Mouse (Mus musculus) brain, embryonic 14.5 days (tissue): Measurements from ENCODE around the gene Enpp5. TPM values are rescaled to one million over a fixed set of nuclear protein-coding genes. Genes with fewer than 3 reads are reported as not detected.

ENCODE experiments used
- DNase-seq: peaks from one replicate; pipeline ENCODE4 v3.0.0-alpha.2; 2011; ENCODE audit warnings: low read depth
- CTCF ChIP-seq: fragments of 200-500 bp; IDR thresholded peaks from 2 replicates; pipeline ENCODE4 v1.5.1; 2012; ENCODE audit warnings: inconsistent platforms, mild to moderate bottlenecking, moderate library complexity, borderline replicate concordance; ENCODE audit not compliant: insufficient read depth, insufficient read length; ENCODE audit errors: extremely low read depth
- POLR2A ChIP-seq: fragments of 200-500 bp; IDR thresholded peaks from 2 replicates; pipeline ENCODE4 v1.6.1; 2012; ENCODE audit warnings: mild to moderate bottlenecking, inconsistent platforms, borderline replicate concordance; ENCODE audit not compliant: poor library complexity, insufficient read depth, insufficient read length, severe bottlenecking; ENCODE audit errors: extremely low read depth
- polyA plus RNA-seq: library from polyadenylated mRNA; depleted of rRNA; stranded (reverse); fragments of >200 nt; gene quantifications from 2 replicates; pipeline ENCODE4 v1.2.3, GENCODE M21; 2012; rRNA removed

Gene Enpp5
- 61.1 and 76.1 TPM in 2 replicates for polyA plus RNA-seq

DNA sequence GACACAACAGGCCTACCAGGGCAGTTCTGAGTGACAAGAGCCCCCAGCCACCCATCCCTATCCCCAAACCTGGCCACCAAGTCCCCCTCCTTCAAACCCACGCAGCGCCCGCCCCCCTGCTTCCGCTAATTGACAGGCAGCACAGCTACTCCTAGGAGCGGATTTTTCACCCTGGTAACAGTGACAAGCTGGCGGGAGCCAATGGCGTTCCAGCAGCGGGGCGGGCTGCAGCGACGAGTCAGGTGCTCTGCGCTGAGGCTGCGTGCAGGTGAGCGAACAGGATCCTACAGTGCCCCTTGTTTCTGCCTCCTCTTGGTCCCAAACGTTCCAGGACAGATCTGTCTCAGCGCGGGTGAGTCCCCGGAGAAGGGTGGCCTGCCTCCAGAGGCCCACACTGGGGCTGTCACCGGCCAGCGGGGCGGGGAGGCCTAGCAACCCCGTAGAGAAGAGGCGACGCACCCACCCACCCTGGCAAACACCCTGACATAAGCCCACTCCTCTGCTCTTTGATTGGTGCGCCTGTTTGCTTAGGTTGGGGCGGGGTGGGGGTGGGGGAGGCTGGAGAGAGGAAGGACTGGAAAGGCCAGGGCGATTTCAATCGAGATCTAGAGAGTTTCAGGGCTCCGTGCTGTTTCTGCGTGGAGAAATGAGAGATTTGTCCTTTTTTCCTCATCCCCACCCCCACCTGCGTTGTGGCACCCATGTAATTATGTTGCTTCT, at the start of gene Enpp5:
Gene Enpp5, plus strand, starts transcription at position 183 of the 720 bp plus-strand sequence.
- DNase-seq = peak; percentile 97
- TF ChIP-seq CTCF (no peak), POLR2A (peak; percentile 68; the same call in 1 of the 2 replicates)

DNA sequence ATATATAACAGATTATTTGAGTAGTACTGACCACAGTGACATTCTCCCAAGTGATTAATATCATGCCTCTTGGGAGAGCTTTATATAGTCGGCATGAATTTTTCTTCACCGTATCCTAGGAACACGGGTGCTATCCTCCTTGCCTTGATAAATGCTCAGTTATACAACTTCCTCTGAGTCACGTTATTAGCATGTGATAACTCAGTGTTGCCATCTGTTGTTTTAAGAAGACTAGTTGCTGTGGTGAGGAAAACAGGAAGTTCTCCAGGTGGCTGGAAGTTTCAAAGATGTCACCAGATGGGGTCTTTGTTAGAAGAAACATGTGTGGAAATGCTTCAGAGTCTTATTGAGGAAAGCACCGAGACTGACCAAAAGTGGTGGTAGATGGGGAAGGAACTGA, 49.0 kb upstream of the Enpp5 start:
- no peak for TF ChIP-seq POLR2A
- peak; percentile 5 for DNase-seq

DNA sequence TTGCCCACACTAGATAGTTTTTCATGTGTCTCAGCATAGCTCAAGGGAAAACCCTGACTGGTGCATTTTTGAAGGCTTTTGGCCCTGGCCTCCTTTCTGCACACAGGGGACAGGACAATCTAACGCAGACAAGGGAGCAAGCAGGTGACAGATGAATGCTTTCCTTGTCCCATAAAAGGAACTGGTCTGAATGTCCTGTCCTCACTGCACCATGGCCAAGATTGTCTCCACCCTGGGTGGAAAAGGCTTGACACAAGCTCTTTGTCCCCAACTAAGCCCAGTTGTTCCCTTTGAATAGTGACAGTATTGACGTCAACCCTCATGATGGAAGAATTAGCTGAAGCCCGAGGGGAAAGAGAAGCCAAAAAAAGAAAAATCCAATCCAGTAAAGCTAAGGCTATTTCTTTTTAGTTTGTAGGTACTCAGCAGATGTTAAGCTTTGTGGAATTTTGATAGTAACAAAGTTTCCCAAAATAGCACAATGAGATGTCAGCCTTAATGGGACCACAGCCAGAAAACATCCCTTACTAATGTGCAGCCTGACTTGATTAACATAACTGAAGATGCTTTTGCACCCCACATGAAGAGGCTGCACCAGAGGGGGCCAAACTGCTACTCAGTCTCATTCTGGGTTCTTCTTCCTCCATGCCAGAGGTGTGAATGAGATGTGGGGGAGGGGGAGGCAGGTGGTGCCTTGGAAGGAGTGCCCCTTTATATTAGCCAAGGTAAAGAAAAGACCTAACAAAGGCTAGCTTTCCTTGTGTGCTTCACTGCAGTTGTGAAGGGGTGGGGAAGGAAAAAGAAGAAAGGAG, 47.6 kb upstream of the Enpp5 start:
- peak; percentile 44 for DNase-seq
- no peak for TF ChIP-seq CTCF
- TF ChIP-seq POLR2A = no peak

DNA sequence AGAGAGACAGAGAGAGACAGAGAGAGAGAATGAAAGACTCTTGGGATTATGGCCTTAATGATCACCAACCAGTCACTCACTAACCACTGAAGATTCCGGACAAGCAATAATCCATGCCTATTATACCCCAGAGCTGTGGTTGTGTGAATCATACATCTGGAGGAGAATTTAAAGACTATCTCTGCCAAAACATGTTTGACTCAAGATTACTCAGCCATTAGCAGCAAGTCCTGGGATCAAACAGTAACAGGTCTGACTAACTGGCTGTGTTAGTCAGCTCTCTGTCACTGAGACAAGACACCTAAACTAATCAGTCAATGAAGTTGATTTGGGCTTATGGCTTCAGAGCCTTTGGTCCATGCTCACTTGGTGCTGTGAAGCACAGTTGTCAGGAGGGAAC, 43.6 kb upstream of the Enpp5 start:
- TF ChIP-seq CTCF (no peak), POLR2A (no peak)
- DNase-seq = no peak

DNA sequence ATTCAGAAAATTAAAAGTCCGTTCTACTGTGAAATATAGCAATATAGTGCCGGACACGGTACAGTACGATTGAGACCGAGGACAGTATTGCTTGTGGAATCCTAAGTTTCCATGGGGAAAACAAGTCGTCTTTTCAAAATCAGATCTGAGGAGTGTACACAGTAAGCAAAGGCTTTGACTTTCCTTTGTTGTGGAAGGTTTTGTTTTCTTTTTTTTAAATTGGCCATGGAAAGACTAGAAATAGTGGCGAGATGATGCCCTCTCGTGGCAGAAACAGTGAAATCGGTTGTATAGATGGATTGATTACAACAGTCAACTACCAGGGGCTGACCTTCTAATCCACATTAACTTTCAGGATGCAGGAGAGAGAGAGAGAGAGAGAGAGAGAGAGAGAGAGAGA, 40.0 kb upstream of the Enpp5 start:
- DNase-seq = peak; percentile 76
- TF ChIP-seq CTCF (peak; percentile 30; the same call in 1 of the 2 replicates), POLR2A (no peak)

DNA sequence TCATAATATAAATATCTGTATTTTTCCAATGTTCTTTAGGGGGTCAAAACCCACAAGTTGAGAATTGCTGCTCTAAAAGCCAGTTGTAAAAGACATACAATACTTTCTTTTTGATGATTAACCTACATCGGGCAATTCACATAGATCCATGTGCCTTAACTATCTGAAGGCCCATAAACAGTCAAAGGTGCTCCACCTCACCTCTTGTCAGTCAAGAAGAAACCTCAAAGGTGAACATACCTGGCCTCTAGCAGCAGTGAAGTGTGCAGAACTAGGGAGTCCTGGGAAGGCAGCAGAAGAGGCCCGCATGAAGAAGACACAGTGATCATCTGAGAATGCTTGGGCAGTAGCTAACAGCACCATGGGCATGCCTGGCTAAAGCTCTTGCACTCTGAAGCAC, 38.2 kb upstream of the Enpp5 start:
- no peak for DNase-seq

DNA sequence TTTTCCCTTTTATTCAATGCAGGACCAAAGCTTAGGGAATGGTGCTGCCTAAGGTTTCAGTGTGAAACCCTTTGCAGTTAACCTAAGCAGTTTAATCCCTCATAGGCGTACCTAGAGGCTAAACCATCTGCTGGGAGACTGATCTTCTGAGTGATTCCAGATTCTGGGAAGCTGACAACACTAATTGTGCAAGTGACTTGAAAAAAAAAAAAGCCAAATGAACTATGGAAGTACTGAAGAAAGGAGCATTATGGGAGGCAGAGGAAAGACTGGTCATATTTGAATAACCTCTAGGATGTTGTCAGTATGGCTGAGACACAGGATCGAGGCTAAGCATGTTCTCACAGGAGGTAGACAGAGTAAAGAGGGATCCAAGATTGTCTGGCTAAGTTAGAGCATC, 36.3 kb upstream of the Enpp5 start:
- no peak for DNase-seq
- TF ChIP-seq POLR2A = no peak
- TF ChIP-seq CTCF = no peak

More for the DNA sequence above, 38.2 kb upstream of the Enpp5 start:
- TF ChIP-seq POLR2A (no peak), CTCF (no peak)

DNA sequence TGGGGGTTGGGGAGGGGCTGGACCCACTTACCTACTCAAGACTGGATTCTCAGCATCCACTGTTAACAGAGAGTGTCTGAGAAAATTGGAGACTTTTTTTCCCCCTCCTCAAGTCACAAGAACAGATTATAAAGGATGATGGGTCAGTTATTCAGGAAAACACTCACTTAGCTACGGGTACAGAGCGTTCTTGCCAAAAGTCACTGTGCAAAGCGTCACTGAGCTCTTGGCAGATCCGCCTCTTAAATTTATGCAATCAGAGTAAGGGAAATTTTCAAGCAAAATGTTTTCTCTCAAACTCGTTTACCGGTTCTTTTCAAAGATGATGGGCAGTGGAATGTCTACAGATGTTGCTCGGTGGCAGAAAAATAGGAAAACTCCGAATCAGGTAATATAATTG, 35.8 kb upstream of the Enpp5 start:
- TF ChIP-seq CTCF (no peak), POLR2A (no peak)
- DNase-seq = no peak

DNA sequence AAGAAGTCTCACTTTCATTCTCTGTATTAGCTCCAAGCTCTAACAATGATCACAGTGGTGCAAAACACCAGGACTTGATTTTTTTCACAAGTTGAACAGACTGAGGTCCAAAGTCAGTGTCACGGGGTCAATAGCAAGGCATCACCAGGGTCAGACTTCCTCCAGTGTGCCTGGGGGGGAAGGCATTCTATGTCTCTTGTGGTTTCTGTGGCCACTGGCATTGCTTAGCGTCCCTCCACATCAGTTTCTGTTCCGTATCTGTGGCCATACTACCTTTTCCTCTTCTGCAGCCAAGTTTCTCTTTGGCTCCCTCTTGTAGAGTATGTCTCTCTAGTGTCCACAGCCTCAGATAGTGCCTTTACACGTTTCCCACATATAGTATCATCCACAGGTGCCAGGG, 25.2 kb upstream of the Enpp5 start:
- DNase-seq = no peak
- TF ChIP-seq CTCF (no peak), POLR2A (no peak)

DNA sequence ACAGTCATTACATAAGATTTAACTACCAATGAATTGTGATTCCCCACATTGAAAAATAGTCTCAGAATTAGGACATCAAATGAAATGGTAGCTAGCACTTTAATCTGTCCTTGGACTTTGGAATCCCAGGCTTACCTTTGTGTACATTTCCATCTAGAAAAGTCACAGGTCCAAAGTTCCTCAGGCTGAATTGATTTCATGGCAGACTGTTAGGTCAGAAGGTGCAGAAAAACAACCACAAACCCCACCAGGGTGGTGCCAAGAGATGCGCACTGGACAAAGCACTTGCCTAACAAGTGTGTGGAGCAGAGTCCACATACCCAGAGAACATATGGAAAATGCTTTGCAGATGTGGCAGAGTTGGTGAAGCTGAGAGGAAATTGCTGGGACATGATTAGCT, 21.5 kb upstream of the Enpp5 start:
- TF ChIP-seq POLR2A = no peak
- TF ChIP-seq CTCF = no peak
- no peak for DNase-seq

DNA sequence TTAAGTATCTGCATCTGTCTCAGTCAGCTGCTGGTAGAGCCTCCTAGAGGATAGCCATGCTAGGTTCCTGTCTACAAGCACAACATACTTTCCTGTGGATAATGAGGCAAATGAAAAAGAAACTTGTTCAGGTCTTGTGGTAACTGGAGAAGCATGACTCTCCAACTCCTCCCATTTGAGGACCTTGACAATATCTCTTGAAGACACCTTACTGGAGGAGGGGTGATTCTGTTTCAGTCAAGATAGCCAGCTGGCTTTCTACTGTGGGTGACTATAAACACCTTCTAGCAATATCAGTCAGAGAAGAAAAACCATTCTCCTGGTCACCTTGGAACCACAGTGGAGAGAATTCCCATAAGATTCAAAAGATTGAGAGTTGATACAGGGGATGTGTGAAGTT, 20.5 kb upstream of the Enpp5 start:
- TF ChIP-seq POLR2A (no peak), CTCF (no peak)
- DNase-seq = no peak
